Mouse (Mus musculus): Measurements from ENCODE around the gene Sap18. TPM values are rescaled to one million over a fixed set of nuclear protein-coding genes. Genes with fewer than 3 reads are reported as not detected.
A peak's percentile ranks its signal among the peaks of the same experiment; 100 is the strongest.
"Not testable (repeated sequence)": the region's sequence is repeated elsewhere in the genome, so short reads cannot be mapped to it uniquely, and the experiment has no call there.

Sap18 gene
- polyA plus RNA-seq, 1 experiment from 2014 or later, result 26.7 TPM

- H3K36me3 ChIP-seq (ENCODE audit: control insufficient read depth, insufficient read depth, low read length), result peaks cover 18% of the 10 kb centered on the region
- no peaks in the 10 kb centered on the region for H3K27me3 ChIP-seq (replicated peaks; ENCODE audit: control insufficient read depth, insufficient read depth, low read length)
These were observed 12.9 kb downstream of the Sap18 start for GRCm38 (mm10) chr14:57810886-57811285.

GRCm38 (mm10) chr14:57811844-57812243 lies 13.9 kb downstream of the Sap18 start:
- 96% methylated on average over 5 of the region's 5 CpGs for WGBS
- Histone ChIP-seq H3K27ac (ENCODE audit: low read depth, low read length) (no peak overlapping the region), H3K27me3 (replicated peaks; ENCODE audit: control insufficient read depth, insufficient read depth, low read length) (no peaks in the 10 kb centered on the region), H3K4me1 (ENCODE audit: control insufficient read depth, insufficient read depth, low read depth, low read length) (no peaks in the 10 kb centered on the region), H3K4me2 (ENCODE audit: low read length) (no peak overlapping the region), H3K36me3 (ENCODE audit: control insufficient read depth, insufficient read depth, low read length) (peaks cover 10% of the 10 kb centered on the region), H3K4me3 (ENCODE audit: low read length) (no peak overlapping the region), H3K9me3 (ENCODE audit: control insufficient read depth, low read length) (no peaks in the 10 kb centered on the region), H3K9ac (ENCODE audit: low read depth, low read length) (no peak overlapping the region)
- ATAC-seq, result no peak

More at GRCm38 (mm10) chr14:57810886-57811285, 12.9 kb downstream of the Sap18 start:
- no peak overlapping the region for H3K4me2 ChIP-seq (ENCODE audit: low read length)
- no peak overlapping the region for H3K9ac ChIP-seq (ENCODE audit: low read depth, low read length)
- H3K4me1 ChIP-seq (ENCODE audit: control insufficient read depth, insufficient read depth, low read depth, low read length), result no peaks in the 10 kb centered on the region
- no peak overlapping the region for H3K27ac ChIP-seq (ENCODE audit: low read depth, low read length)
- H3K4me3 ChIP-seq (ENCODE audit: low read length), result no peak overlapping the region
- ATAC-seq, result no peak
- WGBS, result 94% methylated on average over 2 of the region's 2 CpGs
- no peaks in the 10 kb centered on the region for H3K9me3 ChIP-seq (ENCODE audit: control insufficient read depth, low read length)

- H3K27ac ChIP-seq (ENCODE audit: low read depth, low read length), result no peak overlapping the region
- H3K9me3 ChIP-seq (ENCODE audit: control insufficient read depth, low read length), result no peaks in the 10 kb centered on the region
- no peaks in the 10 kb centered on the region for H3K36me3 ChIP-seq (ENCODE audit: control insufficient read depth, insufficient read depth, low read length)
- no peak overlapping the region for H3K4me2 ChIP-seq (ENCODE audit: low read length)
- no peak for ATAC-seq
- peaks cover 2% of the 10 kb centered on the region; the same call in 1 of the 2 replicates for H3K4me1 ChIP-seq (ENCODE audit: control insufficient read depth, insufficient read depth, low read depth, low read length)
- no peaks in the 10 kb centered on the region for H3K27me3 ChIP-seq (replicated peaks; ENCODE audit: control insufficient read depth, insufficient read depth, low read length)
- H3K9ac ChIP-seq (ENCODE audit: low read depth, low read length), result no peak overlapping the region
- 91% methylated on average over 4 of the region's 4 CpGs for WGBS
- H3K4me3 ChIP-seq (ENCODE audit: low read length), result no peak overlapping the region
These were observed 22.9 kb downstream of the Sap18 start for GRCm38 (mm10) chr14:57820839-57821238.

- Histone ChIP-seq H3K36me3 (ENCODE audit: control insufficient read depth, insufficient read depth, low read length) (no peaks in the 10 kb centered on the region), H3K27ac (ENCODE audit: low read depth, low read length) (peak within 1 kb of the TSS; percentile 92), H3K4me1 (ENCODE audit: control insufficient read depth, insufficient read depth, low read depth, low read length) (peaks cover 11% of the 10 kb centered on the region), H3K27me3 (replicated peaks; ENCODE audit: control insufficient read depth, insufficient read depth, low read length) (no peaks in the 10 kb centered on the region), H3K9ac (ENCODE audit: low read depth, low read length) (peak within 1 kb of the TSS; percentile 95), H3K4me3 (ENCODE audit: low read length) (peak within 1 kb of the TSS; percentile 90), H3K4me2 (ENCODE audit: low read length) (peak within 1 kb of the TSS; percentile 79), H3K9me3 (ENCODE audit: control insufficient read depth, low read length) (no peaks in the 10 kb centered on the region)
- under 1% methylated on average over 89 of the region's 96 CpGs for WGBS
- peak; percentile 97 for ATAC-seq
These were observed 28.1 kb downstream of the Sap18 start, which contains the start of the genes Ska3 and Mrpl57 for GRCm38 (mm10) chr14:57825788-57826751. Gene Ska3, minus strand, starts transcription at chr14:57826185. Gene Mrpl57, plus strand, starts transcription at chr14:57826234.

GRCm38 (mm10) chr14:57827284-57827683 lies 29.3 kb downstream of the Sap18 start:
- peak overlapping the region; percentile 95 for H3K9ac ChIP-seq (ENCODE audit: low read depth, low read length)
- WGBS, result 71% methylated on average over 1 of the region's 1 CpGs
- H3K4me2 ChIP-seq (ENCODE audit: low read length), result peak overlapping the region; percentile 79
- ATAC-seq, result no peak
- no peaks in the 10 kb centered on the region for H3K36me3 ChIP-seq (ENCODE audit: control insufficient read depth, insufficient read depth, low read length)
- no peaks in the 10 kb centered on the region for H3K27me3 ChIP-seq (replicated peaks; ENCODE audit: control insufficient read depth, insufficient read depth, low read length)
- no peaks in the 10 kb centered on the region for H3K9me3 ChIP-seq (ENCODE audit: control insufficient read depth, low read length)
- H3K4me3 ChIP-seq (ENCODE audit: low read length), result peak overlapping the region; percentile 90
- peaks cover 11% of the 10 kb centered on the region for H3K4me1 ChIP-seq (ENCODE audit: control insufficient read depth, insufficient read depth, low read depth, low read length)
- peak overlapping the region; percentile 9; the same call in 1 of the 2 replicates for H3K27ac ChIP-seq (ENCODE audit: low read depth, low read length)

- Histone ChIP-seq H3K9ac (ENCODE audit: low read depth, low read length) (no peak overlapping the region), H3K27ac (ENCODE audit: low read depth, low read length) (no peak overlapping the region), H3K27me3 (replicated peaks; ENCODE audit: control insufficient read depth, insufficient read depth, low read length) (no peaks in the 10 kb centered on the region), H3K36me3 (ENCODE audit: control insufficient read depth, insufficient read depth, low read length) (peaks cover 13% of the 10 kb centered on the region), H3K4me1 (ENCODE audit: control insufficient read depth, insufficient read depth, low read depth, low read length) (no peaks in the 10 kb centered on the region), H3K4me2 (ENCODE audit: low read length) (no peak overlapping the region), H3K9me3 (ENCODE audit: control insufficient read depth, low read length) (no peaks in the 10 kb centered on the region), H3K4me3 (ENCODE audit: low read length) (no peak overlapping the region)
- 99% methylated on average over 2 of the region's 2 CpGs for WGBS
- ATAC-seq, result no peak
These were observed 35.5 kb downstream of the Sap18 start for GRCm38 (mm10) chr14:57833526-57833925.

GRCm38 (mm10) chr14:57835157-57835556 lies 37.2 kb downstream of the Sap18 start:
- no peaks in the 10 kb centered on the region for H3K27me3 ChIP-seq (replicated peaks; ENCODE audit: control insufficient read depth, insufficient read depth, low read length)
- H3K27ac ChIP-seq (ENCODE audit: low read depth, low read length), result no peak overlapping the region
- peaks cover 19% of the 10 kb centered on the region for H3K36me3 ChIP-seq (ENCODE audit: control insufficient read depth, insufficient read depth, low read length)
- no peak overlapping the region for H3K4me3 ChIP-seq (ENCODE audit: low read length)
- WGBS, result 96% methylated on average over 10 of the region's 10 CpGs
- H3K9me3 ChIP-seq (ENCODE audit: control insufficient read depth, low read length), result no peaks in the 10 kb centered on the region
- no peak overlapping the region for H3K4me2 ChIP-seq (ENCODE audit: low read length)
- H3K9ac ChIP-seq (ENCODE audit: low read depth, low read length), result no peak overlapping the region
- no peak for ATAC-seq
- H3K4me1 ChIP-seq (ENCODE audit: control insufficient read depth, insufficient read depth, low read depth, low read length), result no peaks in the 10 kb centered on the region

GRCm38 (mm10) chr14:57844535-57844934 lies 46.6 kb downstream of the Sap18 start:
- Histone ChIP-seq H3K4me3 (ENCODE audit: low read length) (no peak overlapping the region), H3K9me3 (ENCODE audit: control insufficient read depth, low read length) (no peaks in the 10 kb centered on the region), H3K27me3 (replicated peaks; ENCODE audit: control insufficient read depth, insufficient read depth, low read length) (no peaks in the 10 kb centered on the region), H3K36me3 (ENCODE audit: control insufficient read depth, insufficient read depth, low read length) (peaks cover 10% of the 10 kb centered on the region), H3K27ac (ENCODE audit: low read depth, low read length) (no peak overlapping the region), H3K9ac (ENCODE audit: low read depth, low read length) (no peak overlapping the region), H3K4me1 (ENCODE audit: control insufficient read depth, insufficient read depth, low read depth, low read length) (no peaks in the 10 kb centered on the region), H3K4me2 (ENCODE audit: low read length) (no peak overlapping the region)
- no peak for ATAC-seq
- WGBS, result 95% methylated on average over 3 of the region's 3 CpGs

GRCm38 (mm10) chr14:57848061-57848460 lies 50.1 kb downstream of the Sap18 start:
- WGBS, result 82% methylated on average over 5 of the region's 5 CpGs
- not testable (repeated sequence) for H3K27ac ChIP-seq (ENCODE audit: low read depth, low read length); H3K4me2 ChIP-seq (ENCODE audit: low read length); ATAC-seq; H3K4me1 ChIP-seq (ENCODE audit: control insufficient read depth, insufficient read depth, low read depth, low read length); H3K9ac ChIP-seq (ENCODE audit: low read depth, low read length); H3K9me3 ChIP-seq (ENCODE audit: control insufficient read depth, low read length); H3K4me3 ChIP-seq (ENCODE audit: low read length); H3K36me3 ChIP-seq (ENCODE audit: control insufficient read depth, insufficient read depth, low read length); H3K27me3 ChIP-seq (replicated peaks; ENCODE audit: control insufficient read depth, insufficient read depth, low read length)
